Mouse (Mus musculus) frontal cortex, postnatal 36 days (tissue): ENCODE data around the gene Coa7.

Experiments
- DNase-seq, 2 experiments: peaks; one replicate each; pipeline ENCODE4 v3.0.0; 2022; ENCODE audit warnings: low spot score in 2 of 2

Coa7 gene

GRCm38 (mm10) chr4:108327730-108328484 lies at the start of gene Coa7:
Coa7 (plus strand) TSS chr4:108328140.
- peak; percentile 96 to 97 for DNase-seq

- DNase-seq = peak in 1 of 2 experiments; percentile 13
Observed at GRCm38 (mm10) chr4:108300266-108300665, 27.7 kb upstream of the Coa7 start.

DNA sequence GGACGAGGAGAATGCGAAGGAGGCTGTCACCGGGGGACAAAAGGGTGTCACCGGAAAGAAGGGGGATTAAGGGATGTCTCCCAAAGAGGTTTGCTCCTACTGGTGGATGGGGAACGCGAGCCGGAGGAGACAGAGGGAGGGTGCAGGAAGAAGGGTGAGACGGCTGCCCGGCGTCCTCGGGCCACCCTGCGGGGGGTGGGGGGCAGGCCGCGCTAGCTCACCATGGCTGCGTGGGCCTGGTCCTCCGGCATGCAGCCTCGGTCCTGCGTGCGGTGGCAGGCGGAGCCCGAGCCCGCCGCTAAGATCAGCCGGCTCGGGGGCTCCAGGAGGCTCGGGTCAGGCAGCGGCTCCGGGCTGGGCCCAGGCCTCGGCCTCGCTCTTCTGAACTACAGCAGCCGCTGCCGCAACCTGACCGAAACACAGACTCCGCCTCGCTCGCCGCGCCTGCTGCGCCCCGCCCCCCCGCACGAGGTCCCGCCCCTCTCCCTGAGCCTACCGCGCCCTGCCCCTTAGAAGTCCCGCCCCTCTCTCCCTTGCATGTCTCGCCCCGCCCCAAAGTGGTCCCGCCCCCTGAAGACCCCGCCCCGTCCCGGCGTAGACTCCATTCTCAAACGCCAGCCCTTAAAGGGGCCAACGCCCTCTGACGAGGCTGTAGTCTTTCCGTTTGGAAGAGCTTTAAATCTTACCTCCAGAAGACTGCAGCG lies 27.1 kb upstream of the Coa7 start, which contains the start of gene Zyg11b:
Zyg11b (minus strand) TSS at position 427 of the 704 bp plus-strand sequence.
- peak; percentile 71 to 84 for DNase-seq

- no peak for DNase-seq
Observed at GRCm38 (mm10) chr4:108302296-108302890, 25.5 kb upstream of the Coa7 start.

DNA sequence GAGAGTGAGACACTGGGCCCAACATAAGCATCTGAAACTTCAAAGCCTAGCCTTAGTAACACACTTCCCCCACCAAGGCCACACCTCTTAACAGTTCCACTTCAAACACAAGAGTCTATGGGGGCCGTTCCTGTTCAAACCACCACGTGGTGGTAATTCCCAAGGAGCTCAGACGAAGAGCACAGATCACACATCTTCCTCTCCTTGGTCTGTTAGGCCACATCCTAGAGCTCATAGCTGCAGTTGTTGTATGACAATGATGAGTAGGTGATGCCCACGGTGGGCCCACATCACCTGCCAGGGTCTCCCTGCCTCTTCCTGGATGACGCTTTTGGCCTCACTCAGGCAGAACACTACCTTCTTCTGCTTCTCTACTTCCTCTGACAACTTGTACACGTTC lies 17.2 kb upstream of the Coa7 start:
- no peak for DNase-seq

- no peak for DNase-seq
Observed at GRCm38 (mm10) chr4:108314041-108314440, 13.9 kb upstream of the Coa7 start.

DNA sequence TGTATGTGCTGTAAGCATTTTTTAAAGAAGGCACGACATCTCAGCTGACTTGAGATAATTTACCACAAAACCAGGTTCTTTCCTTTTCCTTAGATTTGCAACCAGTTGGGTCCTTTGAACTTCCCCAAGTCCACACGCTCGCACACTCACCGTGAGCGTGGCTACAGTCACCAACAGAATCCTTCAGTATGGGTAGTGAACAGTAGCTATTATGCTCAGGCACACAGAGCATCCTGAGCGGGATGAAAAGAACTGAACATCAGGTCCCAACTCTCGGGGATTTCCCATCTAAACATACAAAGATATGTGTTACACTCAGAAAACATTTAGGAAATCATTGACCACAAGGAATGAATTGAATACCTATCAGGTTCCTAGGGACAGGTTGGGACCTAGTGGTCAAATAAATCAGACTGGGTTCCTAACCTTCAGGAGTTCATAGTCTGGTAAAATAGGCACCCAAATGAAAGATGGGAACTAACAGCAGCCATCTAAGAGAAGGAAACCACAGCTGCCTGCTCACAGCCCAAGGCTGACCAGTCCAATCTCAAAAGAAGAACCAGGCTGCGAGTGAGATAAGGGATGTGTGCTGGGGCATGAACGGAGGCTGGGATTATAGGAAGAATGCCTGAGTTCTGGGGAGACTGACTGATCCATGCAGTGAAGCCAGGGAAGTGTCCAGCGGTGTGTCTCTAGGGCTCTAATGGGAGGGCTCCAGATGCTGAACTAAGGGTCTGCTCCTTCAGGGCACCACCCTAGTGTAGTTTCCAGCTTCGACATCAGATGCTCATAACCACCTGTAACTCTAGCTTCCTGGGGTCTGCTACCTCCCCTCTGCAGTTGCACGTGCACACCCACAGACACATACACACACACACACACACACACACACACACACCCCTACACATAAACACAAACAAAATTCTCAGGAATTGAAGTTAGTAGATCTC lies 10.0 kb upstream of the Coa7 start:
- DNase-seq = no peak

DNA sequence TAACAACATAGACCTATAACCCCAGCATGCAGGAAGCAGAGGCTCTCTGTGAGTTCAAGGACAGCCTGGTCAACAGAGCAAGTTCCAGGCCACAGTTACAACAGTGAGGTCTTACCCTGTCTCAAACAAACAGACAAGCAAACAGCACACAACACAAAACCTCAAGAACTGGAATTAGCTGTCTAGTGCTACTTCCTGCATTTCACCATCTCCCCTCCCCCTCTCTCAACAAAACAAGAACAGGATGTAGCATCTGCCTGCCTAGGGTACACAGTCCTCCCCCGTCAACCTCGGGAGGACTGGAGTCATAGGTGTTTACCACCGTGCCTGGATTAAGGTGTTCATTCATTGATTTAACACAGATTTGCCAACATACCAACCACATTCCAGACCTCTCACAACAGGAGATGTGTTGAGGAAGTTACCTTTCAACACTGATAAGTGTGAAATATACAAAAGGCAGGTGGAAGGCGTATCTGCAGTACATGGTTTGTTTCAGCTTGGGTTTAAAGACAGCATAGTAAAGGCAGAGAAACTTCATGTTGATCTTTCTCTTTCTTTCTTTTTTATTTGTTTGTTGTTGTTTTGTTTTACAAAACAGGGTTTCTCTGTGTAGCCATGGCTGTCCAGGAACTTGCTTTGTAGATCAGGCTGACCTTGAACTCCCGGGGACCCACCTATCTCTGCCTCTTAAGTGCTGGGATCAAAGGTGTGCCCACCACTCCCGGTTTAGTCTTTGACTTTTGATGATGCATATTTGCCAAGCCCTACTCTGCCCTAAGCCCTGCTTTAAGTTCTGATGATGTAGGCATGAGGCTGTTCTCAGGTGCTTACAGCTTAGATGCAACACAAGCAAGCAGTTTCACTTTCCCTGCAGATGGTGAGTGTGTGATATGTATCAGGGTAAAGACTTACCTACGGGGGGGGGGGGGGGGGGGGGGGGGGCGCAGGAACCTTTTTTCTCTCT lies 9.0 kb upstream of the Coa7 start:
- DNase-seq = no peak

DNA sequence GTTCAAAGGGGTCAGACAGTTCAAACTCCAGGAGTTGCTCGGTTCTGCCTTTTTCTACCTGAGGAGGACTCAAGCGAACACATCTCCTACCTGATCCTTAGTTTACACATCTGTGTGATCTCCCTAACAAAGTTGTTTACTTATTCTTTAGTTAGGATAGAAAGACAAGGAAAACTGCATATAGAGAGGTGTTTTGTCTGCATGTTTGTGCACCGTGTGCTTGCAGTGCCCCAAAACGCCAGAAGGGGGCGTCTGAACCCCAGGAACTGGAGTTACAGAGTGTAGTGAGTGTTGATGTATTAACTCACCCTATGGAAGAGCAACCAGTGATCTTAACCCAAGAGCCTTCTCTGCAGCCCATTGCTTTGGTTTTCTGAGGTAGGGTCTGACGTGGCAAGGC lies 8.2 kb upstream of the Coa7 start:
- DNase-seq = no peak

GRCm38 (mm10) chr4:108320627-108321380 lies 7.1 kb upstream of the Coa7 start:
- DNase-seq = no peak

DNA sequence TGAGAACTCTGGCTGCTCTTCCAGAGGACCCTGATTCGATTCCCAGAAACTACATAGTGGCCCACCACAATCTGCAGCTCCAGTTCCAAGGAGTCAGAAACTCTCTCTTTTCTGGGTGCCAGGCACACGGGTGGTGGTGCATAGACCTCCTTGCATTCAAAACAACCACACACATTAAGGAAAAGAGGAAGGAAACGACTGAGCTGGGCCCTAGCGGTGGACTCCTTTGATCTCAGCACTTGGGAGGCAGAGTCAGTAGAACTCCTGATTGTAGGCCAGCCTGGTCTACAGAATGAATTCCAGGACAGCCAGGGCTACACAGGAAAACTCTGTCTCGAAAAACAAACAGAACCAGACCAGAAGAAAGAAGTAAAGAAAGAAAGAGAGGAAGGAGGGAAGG lies 4.4 kb upstream of the Coa7 start:
- DNase-seq = no peak

GRCm38 (mm10) chr4:108327071-108327579 lies 815 bp upstream of the Coa7 start:
- peak; percentile 35 to 50 for DNase-seq

DNA sequence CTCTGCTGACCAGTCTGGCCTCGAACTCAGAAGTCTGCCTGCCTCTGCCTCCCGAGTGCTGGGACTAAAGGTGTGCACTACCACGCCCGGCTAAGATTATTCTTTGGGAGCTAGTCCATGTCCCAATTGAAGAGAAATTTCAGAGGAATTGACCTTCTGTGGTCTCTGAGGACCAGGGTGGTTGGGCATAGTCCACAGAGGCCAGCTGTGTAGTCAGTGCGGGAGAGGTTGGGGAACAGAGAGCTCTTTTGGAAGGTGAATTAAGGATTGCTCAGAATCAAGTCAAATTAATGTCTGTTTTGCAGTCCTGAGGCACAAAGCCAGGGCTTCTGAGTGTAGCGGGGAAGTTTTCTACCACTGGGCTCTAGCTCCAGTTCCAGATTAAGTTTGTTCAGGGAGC lies 1.9 kb downstream of the Coa7 start:
- no peak for DNase-seq

GRCm38 (mm10) chr4:108332041-108332440 lies 4.1 kb downstream of the Coa7 start:
- no peak for DNase-seq

DNA sequence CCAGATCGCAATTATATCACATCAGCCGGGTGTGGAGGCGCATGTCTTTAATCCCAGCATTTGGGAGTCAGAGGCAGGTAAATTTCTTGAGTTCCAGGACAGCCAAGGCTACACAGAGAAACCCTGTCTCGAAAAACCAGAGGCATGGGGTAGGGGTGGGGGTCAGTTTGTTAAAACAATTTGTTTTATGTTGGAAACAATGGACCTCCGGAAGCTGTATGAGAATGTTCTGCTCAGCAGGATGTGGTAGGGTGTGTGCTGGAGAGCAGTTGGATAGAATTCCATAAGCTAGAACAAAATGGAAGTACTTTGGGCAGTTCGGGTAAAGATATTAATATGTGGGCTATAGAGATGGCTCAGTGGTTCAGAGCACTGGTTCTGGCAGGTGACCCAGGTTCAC lies 7.5 kb downstream of the Coa7 start:
- no peak for DNase-seq

DNA sequence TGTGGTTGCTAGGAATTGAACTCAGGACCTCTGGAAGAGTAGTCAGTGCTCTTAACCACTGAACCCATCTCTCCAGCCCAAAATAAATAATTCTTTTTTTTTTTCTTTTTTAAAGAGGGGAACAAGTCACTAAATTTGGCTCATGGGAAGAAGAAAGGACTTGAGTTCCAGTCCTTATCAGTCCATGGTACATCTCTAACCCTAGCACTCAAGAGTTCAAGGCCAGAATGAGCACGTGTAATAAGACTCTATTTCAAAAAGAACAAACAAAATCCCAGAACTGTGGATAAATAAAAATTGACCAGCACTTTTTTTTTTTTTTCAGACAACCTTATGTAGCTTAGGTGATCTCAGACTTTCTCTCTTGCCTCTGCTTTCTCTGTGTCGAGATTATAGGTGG lies 8.8 kb downstream of the Coa7 start:
- DNase-seq = no peak

DNA sequence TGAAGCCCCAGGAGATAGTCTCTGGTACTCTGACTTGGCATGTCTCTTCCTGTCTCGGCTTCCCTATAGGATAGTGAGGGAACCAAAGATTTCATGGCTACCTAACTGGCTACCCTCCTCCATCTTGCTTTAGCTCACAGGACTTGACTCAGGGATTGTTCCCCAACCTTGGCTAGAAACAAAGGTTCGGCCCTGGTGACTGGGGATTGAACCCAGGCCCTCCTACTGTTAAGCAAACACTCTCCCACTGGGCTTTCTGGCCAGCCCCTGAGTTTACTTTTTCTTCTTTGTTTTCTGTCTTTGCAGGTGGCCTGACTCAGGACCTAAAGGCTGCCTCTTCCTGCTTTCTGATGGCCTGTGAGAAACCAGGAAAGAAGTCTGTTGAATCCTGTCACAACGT lies 9.9 kb downstream of the Coa7 start:
- DNase-seq = no peak

DNA sequence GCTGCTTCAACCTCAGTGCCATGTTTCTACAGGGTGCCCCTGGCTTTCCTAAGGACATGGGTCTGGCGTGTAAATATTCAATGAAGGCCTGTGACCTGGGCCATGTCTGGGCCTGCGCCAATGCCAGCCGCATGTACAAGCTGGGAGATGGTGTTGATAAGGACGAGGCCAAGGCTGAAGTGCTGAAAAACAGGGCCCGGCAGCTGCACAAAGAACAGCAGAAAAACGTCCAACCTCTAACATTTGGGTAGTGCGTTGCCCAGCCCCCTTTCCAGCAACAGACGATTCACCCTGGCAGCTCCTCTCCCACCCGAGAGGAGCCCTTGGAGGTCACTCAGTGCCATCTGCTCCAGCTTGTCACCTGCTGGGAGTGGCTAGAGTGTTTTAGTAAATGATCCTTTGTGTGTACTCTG lies 10.4 kb downstream of the Coa7 start:
- peak in 1 of 2 experiments; percentile 13 for DNase-seq

DNA sequence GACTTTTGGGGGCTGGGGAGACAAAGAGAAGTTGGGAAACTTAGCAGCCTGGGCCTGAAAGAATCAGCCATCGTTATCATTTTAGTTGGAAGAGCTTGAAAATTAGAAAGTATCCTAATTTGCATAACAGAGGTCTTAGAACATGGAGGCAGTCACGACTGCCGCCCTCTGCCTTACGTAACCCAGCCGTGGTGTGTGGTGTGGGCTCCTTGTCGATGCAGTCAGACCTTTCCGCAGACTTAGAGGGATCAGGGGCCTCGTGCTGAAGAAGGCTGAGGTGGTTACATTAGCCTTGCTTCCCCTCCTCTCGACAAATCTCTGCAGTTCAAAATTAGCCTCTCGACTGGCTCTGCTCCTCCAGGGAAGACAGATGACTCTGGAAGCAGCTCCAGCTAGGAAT lies 10.9 kb downstream of the Coa7 start:
- DNase-seq = peak; percentile 69 to 72
